Mouse (Mus musculus) E14TG2a.4 (cell line): ENCODE results near the gene Zfp385b.

ENCODE experiments used
- CTCF ChIP-seq: conservative IDR thresholded peaks from 2 replicates; pipeline ENCODE4 v1.5.1; 2014; ENCODE audit warnings: low read length
- NANOG ChIP-seq: IDR thresholded peaks from 2 replicates; pipeline ENCODE4 v1.6.1; 2014; ENCODE audit warnings: borderline replicate concordance, low read length, mixed read lengths

GRCm38 (mm10) chr2:77493695-77494094 is 325.7 kb downstream of the Zfp385b start:
- no peak for TF ChIP-seq CTCF
- TF ChIP-seq NANOG: no peak
